In genomic region chr4:148639455-148639854, GRCm38 (mm10) we compare ENCODE assay signal across 23 mouse cellular contexts. TPM values are rescaled to one million over a fixed set of nuclear protein-coding genes. Genes with fewer than 3 reads are reported as not detected.
DNase-seq lines count a peak whose midpoint lies in the region; ATAC-seq lines count a peak whose summit lies in the region.
"Had no signal": no experiment of that assay in that cellular context is flagged by ENCODE, and none has a peak within 500 bp of the region (broad histone marks: within the 10 kb centered on the region; RNA-seq: fewer than 3 reads in every experiment).

No protein-coding gene starts in this region.

- DNase-seq in intestine, embryonic 14.5 days (ENCODE audit: low spot score): no peak
- peak; percentile 73 for DNase-seq in large intestine, adult 2 months (ENCODE audit: low read depth, low spot score)
- DNase-seq in Muller cell, postnatal 12 days (ENCODE audit: inconsistent ontology term): no peak
- DNase-seq in gastrocnemius, postnatal 14 days: no peak
- DNase-seq: adrenal gland, postnatal 10 days; cerebellum, adult 11 months; cerebellum, adult 8-10 months; cerebellum, postnatal 14 days; forebrain, postnatal 0 days; gastrocnemius, postnatal 25 days; heart, adult 11 months; heart, postnatal 4 days had no signal

- H3K4me3 ChIP-seq in intestine, embryonic 14.5 days (ENCODE audit: low read depth, low read length): no peak overlapping the region
- H3K4me3 ChIP-seq in stomach, embryonic 16.5 days (replicated peaks; ENCODE audit: low read length): no peak overlapping the region
- H3K4me3 ChIP-seq: embryonic facial prominence, embryonic 12.5 days; forebrain, embryonic 13.5 days; heart, embryonic 13.5 days; hindbrain, embryonic 12.5 days had no signal

- no peaks in the 10 kb centered on the region for H3K27me3 ChIP-seq in intestine, embryonic 14.5 days (replicated peaks; ENCODE audit: control insufficient read depth, insufficient read depth, low read length)
- H3K27me3 ChIP-seq in stomach, embryonic 16.5 days (ENCODE audit: control insufficient read depth, insufficient read depth, low read length): no peaks in the 10 kb centered on the region
- H3K27me3 ChIP-seq: embryonic facial prominence, embryonic 12.5 days; forebrain, embryonic 13.5 days; heart, embryonic 13.5 days; hindbrain, embryonic 12.5 days had no signal

- intact Hi-C loops in gastrocnemius, postnatal 14 days (cut with DNase I; ENCODE audit: low total_unique reads): no loop called here

- no peak overlapping the region for H3K4me2 ChIP-seq in intestine, embryonic 14.5 days (ENCODE audit: low read length)
- H3K4me2 ChIP-seq in stomach, embryonic 16.5 days (ENCODE audit: low read depth, low read length): no peak overlapping the region
- H3K4me2 ChIP-seq: embryonic facial prominence, embryonic 12.5 days; forebrain, embryonic 13.5 days; heart, embryonic 13.5 days; hindbrain, embryonic 12.5 days had no signal

- no peak overlapping the region for H3K9ac ChIP-seq in intestine, embryonic 14.5 days (ENCODE audit: low read length)
- no peak overlapping the region for H3K9ac ChIP-seq in stomach, embryonic 16.5 days (ENCODE audit: low read length)
- H3K9ac ChIP-seq: embryonic facial prominence, embryonic 12.5 days; forebrain, embryonic 13.5 days; forebrain, postnatal 0 days; heart, embryonic 13.5 days; hindbrain, embryonic 12.5 days had no signal

- no peaks in the 10 kb centered on the region for H3K9me3 ChIP-seq in intestine, embryonic 14.5 days (ENCODE audit: control insufficient read depth, low read length)
- no peaks in the 10 kb centered on the region for H3K9me3 ChIP-seq in stomach, embryonic 16.5 days (replicated peaks; ENCODE audit: control insufficient read depth, low read length)
- H3K9me3 ChIP-seq: embryonic facial prominence, embryonic 12.5 days; forebrain, embryonic 13.5 days; heart, embryonic 13.5 days; hindbrain, embryonic 12.5 days had no signal

- ATAC-seq in granulocyte monocyte progenitor cell, adult 5-6 weeks (replicated peaks; ENCODE audit: poor library complexity, severe bottlenecking): peak; percentile 39; the same call in 1 of the 2 replicates
- ATAC-seq in intestine, embryonic 14.5 days (replicated peaks; ENCODE audit: low FRiP score, low TSS enrichment, low read depth): 0 out of 2 replicates have a peak, but pooled peaks have one; percentile 48
- peak; percentile 55; the same call in 1 of the 2 replicates for ATAC-seq in stomach, embryonic 16.5 days (ENCODE audit: insufficient read depth, low FRiP score)
- ATAC-seq in erythroblast, adult 5-6 weeks (replicated peaks; ENCODE audit: low FRiP score, poor library complexity, severe bottlenecking): no peak
- ATAC-seq: forebrain, embryonic 13.5 days; forebrain, postnatal 0 days; hindbrain, embryonic 16.5 days had no signal

- WGBS in intestine, embryonic 14.5 days: 81% methylated on average over 2 of the region's 2 CpGs
- 26% methylated on average over 2 of the region's 2 CpGs for WGBS in large intestine, adult 2 months
- WGBS in stomach, embryonic 16.5 days: 77% methylated on average over 2 of the region's 2 CpGs

- no peak overlapping the region for H3K27ac ChIP-seq in intestine, embryonic 14.5 days (ENCODE audit: low read depth)
- H3K27ac ChIP-seq in stomach, embryonic 16.5 days (ENCODE audit: low read length): no peak overlapping the region
- H3K27ac ChIP-seq: embryonic facial prominence, embryonic 12.5 days; forebrain, embryonic 13.5 days; heart, embryonic 13.5 days; hindbrain, embryonic 12.5 days had no signal

- H3K4me1 ChIP-seq in intestine, embryonic 14.5 days (replicated peaks; ENCODE audit: control insufficient read depth, insufficient read depth, low read length): peaks cover 5% of the 10 kb centered on the region; the same call in 1 of the 2 replicates
- no peaks in the 10 kb centered on the region for H3K4me1 ChIP-seq in stomach, embryonic 16.5 days (ENCODE audit: control insufficient read depth, insufficient read depth, low read length)

- no peaks in the 10 kb centered on the region for H3K36me3 ChIP-seq in intestine, embryonic 14.5 days (ENCODE audit: control insufficient read depth, insufficient read depth, low read length)
- H3K36me3 ChIP-seq in stomach, embryonic 16.5 days (ENCODE audit: control insufficient read depth, insufficient read depth, low read length): no peaks in the 10 kb centered on the region
- H3K36me3 ChIP-seq: embryonic facial prominence, embryonic 12.5 days; heart, embryonic 13.5 days; hindbrain, embryonic 12.5 days had no signal

RNA-seq across cellular contexts. Expression of gene Gm572, which starts 3.7 kb away (rescaled TPM):
- total RNA-seq in granulocyte monocyte progenitor cell, adult 5-6 weeks (2014; fragmentation: Nextera tagmentation): not detected in 2 replicates
- total RNA-seq in granulocyte monocyte progenitor cell, adult 5-6 weeks (2017): not detected in 2 replicates
- polyA plus RNA-seq in intestine, embryonic 14.5 days (2014; fragmentation: Nextera tagmentation; extraction: Ambion mirVana): not detected in 2 replicates
- 0.15 TPM in 1 of 2 replicates, not detected in the other for polyA plus RNA-seq in large intestine, adult 2 months (2012; rRNA removed)
- 0.09 TPM in 1 of 2 replicates, not detected in the other for polyA plus RNA-seq in stomach, embryonic 16.5 days (2015; fragmentation: Nextera tagmentation; extraction: Ambion mirVana)
- total RNA-seq in erythroblast, adult 5-6 weeks (2015; ENCODE audit: low replicate concordance): not detected in 2 replicates
- not detected in 2 replicates for total RNA-seq in erythroblast, adult 5-6 weeks (2017; ENCODE audit: low replicate concordance)
- total RNA-seq in gastrocnemius, postnatal 14 days (2021): 1 to 10 TPM; 6.9 to 7.7 TPM
- total RNA-seq: common myeloid progenitor, adult 5-6 weeks; forebrain, postnatal 0 days had no signal
- polyA plus RNA-seq: brain, embryonic 14.5 days; embryonic facial prominence, embryonic 12.5 days; forebrain, embryonic 13.5 days; forebrain, postnatal 0 days; hindbrain, embryonic 12.5 days; hindbrain, embryonic 16.5 days had no signal

RNA-seq across cellular contexts. Expression of gene Tardbp, which starts 12.6 kb away (rescaled TPM):
- 411 and 464 TPM in 2 replicates for total RNA-seq in granulocyte monocyte progenitor cell, adult 5-6 weeks (2014; fragmentation: Nextera tagmentation)
- total RNA-seq in granulocyte monocyte progenitor cell, adult 5-6 weeks (2017): 541 and 579 TPM in 2 replicates
- polyA plus RNA-seq in intestine, embryonic 14.5 days (2014; fragmentation: Nextera tagmentation; extraction: Ambion mirVana): 137 and 153 TPM in 2 replicates
- 76.3 and 102 TPM in 2 replicates for polyA plus RNA-seq in large intestine, adult 2 months (2012; rRNA removed)
- 284 and 286 TPM in 2 replicates for polyA plus RNA-seq in stomach, embryonic 16.5 days (2015; fragmentation: Nextera tagmentation; extraction: Ambion mirVana)
- total RNA-seq in erythroblast, adult 5-6 weeks (2015; ENCODE audit: low replicate concordance): 83.6 and 89.4 TPM in 2 replicates
- 112 and 199 TPM in 2 replicates for total RNA-seq in erythroblast, adult 5-6 weeks (2017; ENCODE audit: low replicate concordance)
- total RNA-seq in gastrocnemius, postnatal 14 days (2021): 100 to 1,000 TPM; 115 TPM

RNA-seq across cellular contexts. Expression of gene Masp2, which starts 37.1 kb away (rescaled TPM):
- 0.47 TPM in 1 of 2 replicates, not detected in the other for total RNA-seq in granulocyte monocyte progenitor cell, adult 5-6 weeks (2014; fragmentation: Nextera tagmentation)
- total RNA-seq in granulocyte monocyte progenitor cell, adult 5-6 weeks (2017): 0.46 and 0.65 TPM in 2 replicates
- 0.22 and 0.28 TPM in 2 replicates for polyA plus RNA-seq in intestine, embryonic 14.5 days (2014; fragmentation: Nextera tagmentation; extraction: Ambion mirVana)
- 0.10 TPM in 1 of 2 replicates, not detected in the other for polyA plus RNA-seq in large intestine, adult 2 months (2012; rRNA removed)
- 1.4 and 1.8 TPM in 2 replicates for polyA plus RNA-seq in stomach, embryonic 16.5 days (2015; fragmentation: Nextera tagmentation; extraction: Ambion mirVana)
- total RNA-seq in erythroblast, adult 5-6 weeks (2015; ENCODE audit: low replicate concordance): not detected in 2 replicates
- total RNA-seq in erythroblast, adult 5-6 weeks (2017; ENCODE audit: low replicate concordance): 0.28 TPM in 1 of 2 replicates, not detected in the other
- total RNA-seq in gastrocnemius, postnatal 14 days (2021): under 1 TPM; 0.35 to 0.41 TPM
- polyA plus RNA-seq: forebrain, postnatal 0 days; heart, embryonic 13.5 days; heart, postnatal 0 days had no signal

RNA-seq across cellular contexts. Expression of gene Srm, which starts 48.2 kb away (rescaled TPM):
- total RNA-seq in granulocyte monocyte progenitor cell, adult 5-6 weeks (2014; fragmentation: Nextera tagmentation): 230 and 275 TPM in 2 replicates
- total RNA-seq in granulocyte monocyte progenitor cell, adult 5-6 weeks (2017): 53.4 and 63.4 TPM in 2 replicates
- polyA plus RNA-seq in intestine, embryonic 14.5 days (2014; fragmentation: Nextera tagmentation; extraction: Ambion mirVana): 249 and 260 TPM in 2 replicates
- polyA plus RNA-seq in large intestine, adult 2 months (2012; rRNA removed): 49.5 and 69.9 TPM in 2 replicates
- polyA plus RNA-seq in stomach, embryonic 16.5 days (2015; fragmentation: Nextera tagmentation; extraction: Ambion mirVana): 165 and 166 TPM in 2 replicates
- total RNA-seq in erythroblast, adult 5-6 weeks (2015; ENCODE audit: low replicate concordance): 25.7 and 26.5 TPM in 2 replicates
- total RNA-seq in erythroblast, adult 5-6 weeks (2017; ENCODE audit: low replicate concordance): 2.4 and 9.6 TPM in 2 replicates
- total RNA-seq in gastrocnemius, postnatal 14 days (2021): 10 to 100 TPM; 15.9 to 20.9 TPM

Comparison
In these comparisons a context has a peak if more than half of its experiments do, and no peak if none do; other contexts are left out.
1. RNA of gene Gm572, which starts 3.7 kb away (total RNA-seq): 6.9 to 7.7 TPM in gastrocnemius, postnatal 14 days; not detected in granulocyte monocyte progenitor cell, adult 5-6 weeks and not detected in erythroblast, adult 5-6 weeks; every median in the first group is over 4 times any median in the second.